Mouse (Mus musculus) cortical plate, adult 2 months (tissue): ENCODE results near the gene Mre11a.

ENCODE experiments used
- CTCF ChIP-seq: fragments of 200-500 bp; IDR thresholded peaks from 2 replicates; pipeline ENCODE4 v1.5.1; 2011; ENCODE audit warnings: mild to moderate bottlenecking, control low read depth, low read length; ENCODE audit not compliant: insufficient read depth; ENCODE audit errors: extremely low read depth
- POLR2A ChIP-seq: fragments of 200-500 bp; IDR thresholded peaks from 2 replicates; pipeline ENCODE4 v1.6.1; 2011; ENCODE audit warnings: mild to moderate bottlenecking, low read length, control low read depth; ENCODE audit not compliant: insufficient read depth; ENCODE audit errors: extremely low read depth

DNA sequence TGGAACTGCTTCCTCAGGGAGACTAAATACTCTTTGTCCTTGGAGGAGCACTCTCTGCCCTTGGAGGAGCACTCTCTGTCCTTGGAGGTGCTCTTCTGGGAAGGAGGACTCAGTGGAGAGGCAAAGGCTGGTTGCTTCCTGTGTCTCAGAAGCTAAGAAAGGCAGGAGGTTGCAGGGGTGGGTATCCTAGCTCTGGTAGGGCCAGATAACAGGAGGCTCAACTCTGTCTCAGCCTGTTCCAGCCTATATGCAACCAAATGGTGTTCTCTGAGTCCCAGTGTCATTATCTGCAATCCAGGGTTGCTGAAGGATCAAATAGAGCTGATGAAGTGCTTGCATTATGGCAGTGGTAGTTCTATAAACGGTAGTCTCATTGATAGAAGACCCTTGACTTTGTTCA is 101.5 kb downstream of the Mre11a start:
- TF ChIP-seq CTCF = no peak
- TF ChIP-seq POLR2A = no peak
